Mouse (Mus musculus) monocyte, adult 59 days (primary cell): ENCODE measurements around the gene Usp51. TPM values are rescaled to one million over a fixed set of nuclear protein-coding genes. Genes with fewer than 3 reads are reported as not detected.

ENCODE experiments used
- total RNA-seq, 2 experiments: library from RNA; stranded (reverse); gene quantifications; one replicate each; pipeline ENCODE4 v1.2.4; 2023

Gene Usp51
- not detected for total RNA-seq

GRCm38 (mm10) chrX:153006387-153006841 lies at the start of gene Usp51:
Gene Usp51 (plus strand): TSS chrX:153006469.

DNA sequence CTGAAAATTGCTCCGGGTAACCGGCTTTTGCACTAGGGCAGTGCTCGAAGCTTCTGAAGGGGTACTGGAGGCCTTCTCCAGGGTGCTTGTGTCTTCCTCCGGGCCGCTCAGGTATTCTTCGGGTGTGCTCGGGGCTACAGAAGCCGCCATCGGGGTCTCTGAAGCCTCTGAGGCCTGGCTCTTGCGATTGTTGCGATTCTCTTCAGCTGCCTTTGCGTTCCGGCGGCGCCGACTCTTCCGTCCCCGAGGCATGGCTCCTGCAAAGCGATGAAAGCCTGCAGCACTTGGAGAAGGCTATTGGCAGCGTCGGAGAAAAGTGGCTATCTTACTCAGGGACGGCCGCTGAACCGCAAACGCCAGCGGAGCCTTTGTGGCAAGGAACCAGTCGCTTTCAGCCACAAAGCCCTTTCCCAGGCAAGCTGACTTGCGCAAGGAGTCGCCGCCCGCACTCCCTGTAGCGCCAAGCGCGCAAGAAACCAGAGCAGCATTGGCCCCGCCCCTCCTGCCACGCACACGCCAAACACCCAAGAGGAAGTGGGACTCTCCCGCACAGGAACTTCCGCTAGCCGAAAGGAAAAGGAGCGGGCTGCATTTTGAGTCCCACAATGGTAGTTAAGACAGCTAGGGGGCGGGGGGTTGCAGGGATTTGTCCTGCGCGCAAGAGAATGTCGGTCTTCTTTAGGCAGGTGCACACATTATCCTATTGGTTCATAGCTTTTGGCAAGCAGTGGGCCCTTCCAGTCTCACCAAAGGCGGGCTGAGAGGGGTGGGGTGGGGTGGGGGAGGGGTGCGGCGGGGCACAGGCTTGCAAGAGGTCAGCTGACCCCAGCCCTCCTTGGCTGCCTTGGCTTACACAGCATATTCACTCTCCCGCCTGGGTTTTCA lies 31.1 kb downstream of the Usp51 start, which contains the start of gene Mageh1:
TSS of gene Mageh1 (minus strand) at position 489 of the 885 bp plus-strand sequence.

Other genes starting within 250 kb of the Usp51 start
- gene Shroom2, start 237.0 kb upstream of the Usp51 start, total RNA-seq: under 1 TPM in 1 of 2 experiments, not detected in 1; 0.10 TPM
- not detected for gene Gpr143, start 224.5 kb upstream of the Usp51 start, total RNA-seq
- not detected for gene Mageh1, start 31.1 kb downstream of the Usp51 start, total RNA-seq
- not detected for gene Foxr2, start 112.3 kb downstream of the Usp51 start, total RNA-seq
- 1 to 10 TPM; 1.7 to 2.5 TPM for gene Rragb, start 133.5 kb downstream of the Usp51 start, total RNA-seq
- gene Klf8, start 231.0 kb downstream of the Usp51 start, total RNA-seq: 1 to 10 TPM; 3.3 to 4.1 TPM